ENCODE assay signal across 29 mouse cellular contexts in the genomic region with DNA sequence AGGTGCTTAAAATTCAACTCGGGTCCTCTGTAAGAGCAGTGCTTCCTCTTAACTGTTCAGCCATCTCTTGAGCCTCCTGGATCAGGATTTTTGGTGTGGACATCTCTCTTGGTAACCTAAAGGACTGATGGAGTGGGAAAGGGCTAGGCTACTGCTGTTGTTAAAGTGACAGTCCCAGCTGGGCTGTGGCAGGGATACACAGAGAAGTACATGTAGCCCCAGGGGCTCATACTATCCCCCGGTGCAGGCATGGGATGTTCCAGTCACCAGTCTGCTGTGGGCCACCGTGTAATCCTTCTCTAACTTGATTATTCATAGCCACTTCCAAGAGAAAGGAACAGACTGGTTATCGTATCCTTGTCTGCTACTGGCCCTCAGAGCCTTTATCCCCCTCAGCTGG. TPM values are rescaled to one million over a fixed set of nuclear protein-coding genes. Genes with fewer than 3 reads are reported as not detected.
DNase-seq lines count a peak whose midpoint lies in the region; ATAC-seq and TF ChIP-seq lines count a peak whose summit lies in the region.
"Had no signal": no experiment of that assay in that cellular context is flagged by ENCODE, and none has a peak within 500 bp of the region (broad histone marks: within the 10 kb centered on the region; RNA-seq: fewer than 3 reads in every experiment).

No protein-coding gene starts in this region.

- no peak overlapping the region for H3K9ac ChIP-seq in midbrain, embryonic 13.5 days (replicated peaks)
- H3K9ac ChIP-seq in midbrain, postnatal 0 days (replicated peaks; ENCODE audit: low read length, poor library complexity, severe bottlenecking) = no peak overlapping the region
- no peak overlapping the region for H3K9ac ChIP-seq in neural tube, embryonic 12.5 days
- no peak overlapping the region for H3K9ac ChIP-seq in neural tube, embryonic 15.5 days (replicated peaks)
- H3K9ac ChIP-seq: embryonic facial prominence, embryonic 13.5 days; embryonic facial prominence, embryonic 15.5 days; forebrain, embryonic 12.5 days had no signal

- no peaks in the 10 kb centered on the region for H3K9me3 ChIP-seq in midbrain, embryonic 13.5 days
- H3K9me3 ChIP-seq in midbrain, postnatal 0 days (ENCODE audit: low read length) = no peaks in the 10 kb centered on the region
- no peaks in the 10 kb centered on the region for H3K9me3 ChIP-seq in neural tube, embryonic 12.5 days
- H3K9me3 ChIP-seq in neural tube, embryonic 15.5 days (replicated peaks) = no peaks in the 10 kb centered on the region
- H3K9me3 ChIP-seq: embryonic facial prominence, embryonic 13.5 days; embryonic facial prominence, embryonic 15.5 days; forebrain, embryonic 10.5 days; forebrain, embryonic 12.5 days had no signal

- no peaks in the 10 kb centered on the region for H3K36me3 ChIP-seq in midbrain, embryonic 13.5 days
- H3K36me3 ChIP-seq in midbrain, postnatal 0 days (ENCODE audit: insufficient read depth, low read length) = no peaks in the 10 kb centered on the region
- no peaks in the 10 kb centered on the region for H3K36me3 ChIP-seq in neural tube, embryonic 12.5 days
- H3K36me3 ChIP-seq in neural tube, embryonic 15.5 days = no peaks in the 10 kb centered on the region
- H3K36me3 ChIP-seq: embryonic facial prominence, embryonic 13.5 days; embryonic facial prominence, embryonic 15.5 days; forebrain, embryonic 10.5 days; forebrain, embryonic 12.5 days had no signal

- H3K4me1 ChIP-seq in midbrain, embryonic 13.5 days (replicated peaks) = peaks cover 9% of the 10 kb centered on the region
- no peaks in the 10 kb centered on the region for H3K4me1 ChIP-seq in midbrain, postnatal 0 days (ENCODE audit: insufficient read depth, low read length)
- 0 out of 2 replicates have a peak, but pooled peaks cover 8% of the 10 kb centered on the region for H3K4me1 ChIP-seq in neural tube, embryonic 12.5 days
- H3K4me1 ChIP-seq in neural tube, embryonic 15.5 days = peaks cover 8% of the 10 kb centered on the region; the same call in 1 of the 2 replicates
- H3K4me1 ChIP-seq: embryonic facial prominence, embryonic 13.5 days; embryonic facial prominence, embryonic 15.5 days had no signal

- H3K27me3 ChIP-seq in midbrain, embryonic 13.5 days = peaks cover 39% of the 10 kb centered on the region
- no peaks in the 10 kb centered on the region; the same call in 1 of the 2 replicates for H3K27me3 ChIP-seq in midbrain, postnatal 0 days (ENCODE audit: insufficient read depth, low read length)
- H3K27me3 ChIP-seq in neural tube, embryonic 12.5 days (replicated peaks) = 0 out of 2 replicates have a peak, but pooled peaks cover 3% of the 10 kb centered on the region
- H3K27me3 ChIP-seq in neural tube, embryonic 15.5 days (replicated peaks) = no peaks in the 10 kb centered on the region
- H3K27me3 ChIP-seq: embryonic facial prominence, embryonic 13.5 days; embryonic facial prominence, embryonic 15.5 days had no signal

- H3K27ac ChIP-seq in midbrain, embryonic 13.5 days = no peak overlapping the region
- H3K27ac ChIP-seq in midbrain, postnatal 0 days (ENCODE audit: low read depth, low read length) = no peak overlapping the region
- H3K27ac ChIP-seq in neural tube, embryonic 12.5 days = no peak overlapping the region
- H3K27ac ChIP-seq in neural tube, embryonic 15.5 days (replicated peaks) = no peak overlapping the region
- H3K27ac ChIP-seq: embryonic facial prominence, embryonic 13.5 days; embryonic facial prominence, embryonic 15.5 days; forebrain, embryonic 10.5 days; forebrain, embryonic 12.5 days had no signal

- DNase-seq in left cerebral cortex, postnatal 4 days = peak; percentile 49
- no peak for DNase-seq in left cerebral cortex, postnatal 25 days (ENCODE audit: low spot score in 2 of 2)
- no peak for DNase-seq in midbrain, postnatal 0 days (ENCODE audit: low spot score)
- DNase-seq: adrenal gland, adult 2 months; adrenal gland, postnatal 10 days; adrenal gland, postnatal 25 days; cerebellum, adult 11 months; cerebellum, adult 18-20 months; cerebellum, adult 8-10 months; cerebellum, adult 9-11 months; cerebellum, postnatal 14 days; cerebellum, postnatal 36 days; embryo, embryonic 11 days had no signal

- TF ChIP-seq CTCF in midbrain, postnatal 0 days (IDR thresholded peaks at IDR 0.05) = no peak

- no peak overlapping the region for H3K4me3 ChIP-seq in midbrain, embryonic 13.5 days (replicated peaks)
- H3K4me3 ChIP-seq in midbrain, postnatal 0 days (ENCODE audit: low read depth, low read length) = no peak overlapping the region
- H3K4me3 ChIP-seq in neural tube, embryonic 12.5 days = no peak overlapping the region
- H3K4me3 ChIP-seq in neural tube, embryonic 15.5 days (replicated peaks) = no peak overlapping the region
- H3K4me3 ChIP-seq: embryonic facial prominence, embryonic 13.5 days; embryonic facial prominence, embryonic 15.5 days; erythroblast, embryonic 14.5 days; forebrain, embryonic 10.5 days; forebrain, embryonic 12.5 days had no signal

- no peak overlapping the region for H3K4me2 ChIP-seq in midbrain, embryonic 13.5 days (replicated peaks)
- no peak overlapping the region for H3K4me2 ChIP-seq in midbrain, postnatal 0 days (ENCODE audit: low read depth, low read length, poor library complexity, severe bottlenecking)
- no peak overlapping the region for H3K4me2 ChIP-seq in neural tube, embryonic 12.5 days (replicated peaks)
- H3K4me2 ChIP-seq in neural tube, embryonic 15.5 days = no peak overlapping the region
- H3K4me2 ChIP-seq: embryonic facial prominence, embryonic 13.5 days; embryonic facial prominence, embryonic 15.5 days; forebrain, embryonic 12.5 days had no signal

- WGBS in midbrain, embryonic 13.5 days = 21% methylated on average over 4 of the region's 4 CpGs
- 36% methylated on average over 4 of the region's 4 CpGs for WGBS in midbrain, postnatal 0 days
- 49% methylated on average over 4 of the region's 4 CpGs for WGBS in neural tube, embryonic 12.5 days
- WGBS in neural tube, embryonic 15.5 days = 31% methylated on average over 4 of the region's 4 CpGs

- intact Hi-C loops in left cerebral cortex, postnatal 4 days (cut with DNase I) = no loop called here
- intact Hi-C loops in left cerebral cortex, postnatal 25 days (cut with DNase I) = no loop called here

- peak; percentile 62; the same call in 1 of the 2 replicates for ATAC-seq in midbrain, embryonic 13.5 days
- no peak for ATAC-seq in midbrain, postnatal 0 days (ENCODE audit: low FRiP score)
- ATAC-seq in neural tube, embryonic 12.5 days (ENCODE audit: low FRiP score, low read depth) = peak; percentile 41; the same call in 1 of the 2 replicates
- ATAC-seq in neural tube, embryonic 15.5 days (ENCODE audit: low FRiP score) = no peak
- ATAC-seq: forebrain, embryonic 14.5 days had no signal

RNA-seq across cellular contexts. Expression of gene Opalin, which starts 20.1 kb away (rescaled TPM):
- total RNA-seq in left cerebral cortex, postnatal 4 days (2021) = not detected
- total RNA-seq in left cerebral cortex, postnatal 25 days (2021) = 10 to 100 TPM in 1 of 2 experiments, 1 to 10 TPM in 1; 7.6 to 11.5 TPM
- polyA plus RNA-seq in midbrain, embryonic 13.5 days (2015; fragmentation: Nextera tagmentation; extraction: Ambion mirVana) = not detected in 2 replicates
- not detected in 2 replicates for total RNA-seq in midbrain, postnatal 0 days (2014; rRNA removed)
- polyA plus RNA-seq in midbrain, postnatal 0 days (2015; fragmentation: Nextera tagmentation; extraction: Ambion mirVana) = not detected in 2 replicates
- polyA plus RNA-seq in neural tube, embryonic 12.5 days (2016; fragmentation: Nextera tagmentation; extraction: Ambion mirVana) = not detected in 2 replicates
- polyA plus RNA-seq in neural tube, embryonic 15.5 days (2015; fragmentation: Nextera tagmentation; extraction: Ambion mirVana) = not detected in 2 replicates
- total RNA-seq: adrenal gland, adult 2 months; adrenal gland, postnatal 10 days; adrenal gland, postnatal 25 days; adrenal gland, postnatal 4 days; common myeloid progenitor, adult 5-6 weeks; ES-E14; MEL had no signal
- polyA plus RNA-seq: adrenal gland, adult 2 months; brain, embryonic 14.5 days; C2C12; embryonic facial prominence, embryonic 11.5 days; embryonic facial prominence, embryonic 13.5 days; embryonic facial prominence, embryonic 15.5 days; erythroblast, embryonic 14.5 days; forebrain, embryonic 10.5 days; forebrain, embryonic 12.5 days; forebrain, embryonic 14.5 days had no signal

Comparison
In these comparisons a context has a peak if more than half of its experiments do, and no peak if none do; other contexts are left out.
1. ATAC-seq: peak in midbrain, embryonic 13.5 days (single experiment) and neural tube, embryonic 12.5 days (single experiment); none in midbrain, postnatal 0 days (single experiment) and neural tube, embryonic 15.5 days (single experiment).